Mouse (Mus musculus) cerebellum, adult 18-20 months (tissue): ENCODE measurements at regions not wholly inside any gene's neighbourhood (a gene's known extent, or its start where the extent isn't known, plus 50 kb on each side); places are given as distances from the start of the nearest gene placed in this dataset.

Source experiments
- DNase-seq, 2 experiments: peaks; one replicate each; pipeline ENCODE4 v3.0.0; 2021

DNA sequence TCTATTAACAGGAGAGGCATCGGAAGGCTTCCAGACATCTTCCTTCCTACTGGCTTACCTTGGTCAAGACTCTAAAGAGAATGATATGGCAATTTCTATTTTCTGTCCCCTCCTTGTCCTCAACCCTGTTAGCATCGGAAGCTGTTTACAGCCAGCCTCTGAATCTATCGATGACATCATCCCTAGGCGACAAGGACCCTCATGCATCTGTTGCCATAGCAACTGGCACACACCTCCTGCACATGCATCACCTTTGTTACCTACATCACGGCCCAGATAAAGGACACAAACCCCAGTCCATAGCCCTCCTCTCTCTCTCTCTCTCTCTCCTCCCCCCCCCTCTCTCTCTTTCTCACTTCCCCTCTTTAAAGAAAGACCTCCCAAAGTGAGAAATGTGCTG lies 123.1 kb upstream of the Cdkn3 start:
- DNase-seq, result no peak

DNA sequence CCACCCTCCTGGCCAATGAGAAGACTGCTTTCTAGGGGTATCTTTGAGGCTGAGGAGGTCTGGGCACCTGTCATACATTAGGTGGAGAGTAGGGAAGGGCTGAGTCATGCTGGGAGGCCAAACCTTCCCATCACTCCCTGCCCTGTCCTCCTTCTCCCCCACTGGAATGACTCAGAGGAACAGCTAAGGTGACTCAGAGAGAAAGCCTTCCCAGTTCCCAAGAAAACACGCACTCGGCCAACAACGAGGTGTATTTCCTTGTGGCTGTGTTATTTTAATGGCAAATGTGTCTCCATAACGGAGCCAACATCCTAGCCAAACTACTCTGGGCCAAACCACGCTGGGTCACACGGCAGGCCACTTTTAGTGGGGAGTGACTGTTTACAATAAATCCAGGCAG lies 124.0 kb upstream of the Cdkn3 start:
- DNase-seq, result no peak

DNA sequence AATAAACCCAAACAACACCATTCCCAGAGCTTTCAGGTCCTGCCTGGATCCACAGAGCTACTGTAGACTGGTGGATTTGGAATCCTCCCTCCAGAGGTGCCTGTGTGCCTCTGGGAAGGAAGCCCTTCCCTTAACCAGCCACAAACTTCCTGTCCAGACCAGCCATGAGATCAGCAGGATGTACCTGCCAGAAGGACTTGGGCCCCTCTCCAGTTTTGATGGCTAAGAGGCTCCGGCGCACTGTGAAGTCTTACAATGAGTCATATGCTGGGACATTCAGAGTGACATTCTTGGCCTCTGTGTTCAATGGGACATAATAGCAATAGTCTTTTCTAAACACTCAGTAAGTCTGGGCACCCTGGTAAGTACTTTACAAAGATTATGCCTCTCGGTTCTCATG lies 125.0 kb upstream of the Cdkn3 start:
- DNase-seq, result no peak

DNA sequence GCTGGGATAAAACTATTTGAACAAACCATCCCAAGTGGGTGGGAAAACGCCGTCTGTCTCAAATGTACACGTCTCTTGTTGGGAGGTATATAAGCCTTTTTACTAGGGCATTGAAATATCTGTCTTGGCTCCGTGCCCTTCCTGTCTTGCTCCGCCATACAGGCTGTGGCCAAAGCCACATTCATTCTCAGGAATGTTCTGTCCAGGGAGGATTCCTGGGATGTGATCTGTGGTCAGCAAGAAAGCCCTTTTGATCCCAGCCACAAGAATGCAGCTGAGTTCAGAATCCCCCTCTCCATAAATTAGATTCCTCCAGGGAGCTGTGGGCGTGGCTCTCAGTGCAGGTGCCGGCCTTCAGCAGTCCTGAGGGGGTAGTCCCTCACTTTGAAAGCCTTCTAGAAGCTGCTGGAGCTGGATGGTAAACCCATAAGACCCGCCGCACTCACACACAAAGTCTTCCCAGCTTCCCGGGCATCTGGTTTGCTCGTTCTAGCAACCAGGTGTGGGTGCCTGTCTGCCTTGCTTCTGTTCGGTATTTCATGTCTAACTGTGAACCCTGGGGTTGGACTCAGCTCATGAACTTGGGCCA lies 125.6 kb upstream of the Cdkn3 start:
- no peak for DNase-seq

DNA sequence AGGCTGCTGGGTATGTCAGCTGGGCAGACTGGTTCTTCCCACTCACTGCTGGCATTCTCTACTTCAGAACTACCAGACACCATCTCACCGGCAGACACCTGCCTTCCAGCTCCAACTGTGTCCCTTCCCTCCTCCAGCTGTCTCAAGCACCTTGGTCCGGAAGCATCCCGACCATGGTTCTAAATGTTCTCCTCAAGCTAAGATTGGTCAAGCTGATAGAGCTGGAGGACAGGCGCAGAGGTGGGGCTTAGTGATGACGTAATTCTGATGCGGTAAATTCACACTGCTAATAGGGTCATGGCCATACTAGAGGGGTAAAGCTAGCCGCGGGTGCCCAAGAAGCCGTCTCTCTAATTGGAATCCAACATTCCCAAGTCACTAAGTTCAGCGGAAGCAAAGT lies 126.1 kb upstream of the Cdkn3 start:
- no peak for DNase-seq

DNA sequence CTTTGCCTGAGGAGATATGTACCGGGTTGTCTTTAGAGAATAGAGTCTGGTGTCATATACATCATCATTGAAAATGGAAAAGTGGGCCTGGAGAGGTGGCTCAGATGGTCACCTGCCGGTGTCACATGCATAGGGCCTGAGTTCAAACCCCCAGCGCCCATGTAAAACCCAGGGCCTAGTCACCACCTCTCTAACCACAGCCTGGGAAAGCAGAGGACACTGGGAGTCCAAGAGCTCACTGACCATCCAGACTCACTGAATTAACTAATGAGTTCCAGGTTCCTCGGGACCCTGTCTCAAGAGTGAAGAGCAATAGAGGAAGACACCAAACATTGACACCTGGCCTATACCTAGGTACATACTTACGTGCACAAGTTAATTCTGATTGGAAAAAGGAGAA lies 132.7 kb upstream of the Cdkn3 start:
- no peak for DNase-seq

DNA sequence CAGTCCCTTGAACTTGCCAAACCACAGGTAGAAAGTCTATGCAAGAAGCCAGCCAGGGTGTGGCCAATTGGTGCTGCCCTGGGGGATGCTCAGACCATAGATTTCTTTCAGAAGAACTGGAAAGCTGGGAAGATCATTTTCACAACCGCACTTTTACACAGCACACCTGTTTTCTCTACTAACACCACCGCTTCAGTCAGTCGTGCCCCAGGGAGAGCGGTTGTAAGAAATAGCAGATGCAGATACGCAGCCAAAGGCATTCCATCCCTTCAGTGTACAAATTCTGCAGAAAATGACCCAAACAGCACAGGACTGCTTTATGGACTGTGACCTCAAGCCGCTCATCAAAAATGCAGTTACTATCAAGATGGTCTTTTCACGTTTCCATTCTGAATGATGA lies 134.6 kb upstream of the Cdkn3 start:
- no peak for DNase-seq

DNA sequence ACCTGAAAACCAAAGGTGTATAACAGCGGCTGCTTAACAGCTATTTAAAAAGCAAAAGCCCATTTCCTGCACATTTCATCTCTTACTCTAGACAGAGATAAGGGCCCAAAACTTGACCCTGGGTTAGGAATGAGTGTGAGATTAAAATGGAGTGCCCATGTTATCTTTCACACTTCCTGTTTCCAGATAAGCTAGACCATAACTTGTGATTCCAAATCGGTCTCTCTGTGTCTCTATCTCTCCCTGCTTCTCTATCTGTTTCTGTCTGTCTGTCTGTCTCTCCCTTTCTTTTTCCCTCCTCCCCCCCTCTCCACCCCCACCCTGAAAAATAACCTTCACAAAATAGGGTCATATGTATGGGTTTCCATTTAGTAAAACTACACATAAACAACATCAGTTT lies 136.7 kb upstream of the Cdkn3 start:
- no peak for DNase-seq

DNA sequence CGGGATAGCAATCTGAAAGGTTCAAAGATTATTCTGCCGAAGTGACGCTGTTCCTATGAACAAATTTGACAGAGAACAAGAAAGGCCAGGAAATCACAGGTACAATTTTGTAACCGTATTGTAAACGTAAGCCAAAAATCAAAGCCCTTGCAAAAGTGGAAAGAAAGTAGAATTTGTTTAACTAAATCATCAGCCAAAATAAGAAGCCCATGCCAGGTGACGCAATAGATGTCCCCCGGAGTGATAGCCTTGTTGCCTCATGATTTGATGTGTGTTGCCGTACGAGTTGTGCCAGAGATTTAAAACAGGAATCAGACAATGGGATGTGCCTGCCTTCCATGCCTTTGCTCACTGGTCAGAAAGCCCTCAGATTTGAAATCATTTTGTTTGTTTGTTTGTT lies 144.3 kb upstream of the Cdkn3 start:
- no peak for DNase-seq

DNA sequence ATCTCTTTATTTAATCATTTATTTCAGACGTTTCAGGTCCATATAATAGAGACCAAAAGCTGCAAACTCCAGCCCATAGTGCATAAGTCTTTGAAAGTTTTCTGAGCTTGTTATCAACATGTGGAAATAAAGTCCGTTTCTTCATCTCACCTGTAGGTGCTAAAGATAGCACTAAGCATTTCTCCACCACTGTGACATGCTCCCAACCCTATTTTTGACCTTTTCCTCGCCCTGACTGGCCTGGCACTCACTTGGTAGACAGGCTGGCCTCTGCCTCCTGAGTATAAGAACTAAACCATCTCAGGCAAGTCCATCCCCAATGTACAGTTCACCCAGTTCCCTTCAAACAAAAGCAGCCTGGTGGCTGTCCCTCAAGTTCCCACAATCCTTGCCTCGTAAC lies 145.4 kb upstream of the Cdkn3 start:
- no peak for DNase-seq

DNA sequence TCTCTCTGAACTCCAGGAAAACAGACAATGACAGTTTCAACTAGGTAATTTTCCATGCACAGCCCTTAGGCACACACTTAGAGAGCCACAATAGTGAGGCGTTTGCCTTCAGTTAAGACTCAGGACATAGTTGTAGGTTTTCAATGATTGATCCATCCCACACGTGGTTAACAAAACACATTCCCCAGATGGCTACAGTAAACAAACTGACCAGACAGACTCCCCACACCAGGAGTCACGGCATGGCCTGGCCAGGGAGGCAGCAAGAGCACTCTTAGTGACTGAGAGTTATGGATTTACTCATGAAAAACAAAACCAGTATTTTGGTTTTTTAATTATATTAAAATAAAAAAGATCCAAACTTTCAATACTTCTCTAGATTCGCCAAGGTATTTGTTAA lies 146.6 kb upstream of the Cdkn3 start:
- DNase-seq, result no peak

DNA sequence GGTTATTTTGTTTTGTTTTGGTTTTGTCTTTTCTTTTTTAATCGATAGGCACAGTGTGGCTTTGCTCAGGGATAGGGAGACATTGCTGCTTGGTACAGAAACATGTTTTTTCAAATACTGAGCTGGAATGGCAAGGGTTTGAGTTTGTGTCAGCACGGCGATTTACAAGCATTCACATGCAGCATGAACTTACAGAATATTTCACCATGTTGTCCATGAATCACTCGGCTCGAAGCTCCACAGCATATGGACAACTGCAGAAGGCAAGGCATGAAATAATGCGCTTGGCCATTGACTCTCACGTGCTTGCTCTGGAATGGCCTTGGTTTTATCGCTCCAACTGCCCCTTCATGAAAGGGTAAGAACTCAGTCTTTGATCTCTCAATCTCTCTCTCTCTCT lies 147.1 kb upstream of the Cdkn3 start:
- DNase-seq, result no peak

DNA sequence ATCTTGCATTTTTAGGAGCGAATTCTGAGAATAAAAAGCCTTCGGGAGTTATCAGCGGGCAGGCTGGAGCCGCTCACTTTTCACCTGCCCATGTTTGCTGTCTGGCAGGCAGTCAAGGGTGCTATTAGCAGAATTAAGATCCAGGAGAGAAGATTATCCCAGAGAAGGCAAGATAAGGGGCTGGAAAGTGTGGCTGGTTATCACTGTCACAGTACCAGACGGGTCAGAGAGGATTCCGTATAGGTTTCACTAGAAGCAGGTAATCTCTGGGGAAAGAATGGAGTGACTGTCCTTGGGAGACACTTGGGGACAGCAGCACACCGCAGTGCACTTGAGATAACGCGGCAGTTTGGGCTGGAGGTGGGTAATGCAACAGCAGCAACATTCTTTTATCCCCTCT lies 147.8 kb upstream of the Cdkn3 start:
- DNase-seq, result no peak

DNA sequence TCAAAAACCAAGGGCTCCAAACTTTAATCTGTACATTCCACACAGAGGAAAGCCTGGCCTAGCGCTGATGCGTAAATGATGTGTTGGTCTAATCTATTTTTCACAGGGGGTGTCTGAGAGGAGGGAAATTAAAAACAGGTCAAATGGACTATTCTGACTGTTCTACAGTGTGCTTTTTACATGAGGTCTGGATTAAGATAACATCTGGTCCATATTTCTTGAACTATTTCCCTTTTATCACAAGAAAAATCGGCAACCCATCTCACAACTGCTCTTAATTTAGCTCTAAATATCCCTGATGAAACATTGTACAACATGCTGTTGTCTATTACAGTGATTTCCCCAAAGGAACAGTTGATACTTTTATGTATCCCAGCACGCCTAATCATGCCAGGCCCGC lies 149.4 kb upstream of the Cdkn3 start:
- no peak for DNase-seq

DNA sequence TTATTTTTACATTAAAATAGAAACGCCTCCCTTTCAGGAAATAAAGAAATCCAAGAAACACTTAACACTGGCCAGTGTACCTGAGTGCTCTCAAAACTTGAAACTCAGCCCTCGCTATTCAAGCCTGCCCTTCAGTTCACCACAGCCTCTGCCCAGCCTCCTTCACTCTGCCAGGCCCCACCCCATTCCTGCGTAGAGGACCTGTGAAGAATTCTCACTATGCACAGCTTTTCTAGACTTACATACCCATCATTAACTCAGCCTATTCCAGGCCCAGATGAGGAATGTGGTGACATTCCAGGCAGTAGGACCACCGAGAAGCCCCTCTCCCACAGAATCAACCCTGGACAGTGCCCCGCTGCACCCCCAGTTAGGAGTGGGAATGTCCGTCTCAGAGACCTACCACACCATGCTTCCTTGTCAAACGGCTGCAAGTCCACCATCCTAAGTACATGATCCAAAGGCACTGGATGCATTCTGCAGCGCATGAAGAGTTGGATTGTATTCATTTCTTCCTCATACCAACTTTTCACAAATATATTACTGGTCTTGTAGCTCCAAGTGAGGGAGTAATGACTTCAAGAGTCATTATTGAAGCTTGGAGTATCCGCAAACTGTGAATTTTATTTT lies 150.0 kb upstream of the Cdkn3 start:
- no peak for DNase-seq

DNA sequence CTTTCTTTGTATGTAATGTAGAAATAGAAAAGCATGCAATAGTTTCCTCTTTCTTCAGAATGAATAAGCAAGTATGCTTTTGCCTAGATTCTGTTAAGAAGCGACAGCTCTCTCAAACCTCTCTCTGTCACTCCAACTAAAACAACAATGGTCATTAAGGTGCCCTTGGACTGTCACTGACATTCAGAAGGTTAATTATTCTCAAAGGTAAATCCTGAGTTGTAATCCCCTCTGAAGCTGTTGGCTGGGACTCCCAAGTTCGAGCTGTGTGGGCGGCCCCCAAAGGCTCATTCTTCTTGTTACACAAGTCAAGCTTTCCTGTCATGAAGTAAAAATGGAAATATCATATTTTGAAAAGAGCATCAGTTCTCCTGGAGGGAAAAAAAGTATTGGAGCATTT lies 153.6 kb upstream of the Cdkn3 start:
- DNase-seq, result no peak

DNA sequence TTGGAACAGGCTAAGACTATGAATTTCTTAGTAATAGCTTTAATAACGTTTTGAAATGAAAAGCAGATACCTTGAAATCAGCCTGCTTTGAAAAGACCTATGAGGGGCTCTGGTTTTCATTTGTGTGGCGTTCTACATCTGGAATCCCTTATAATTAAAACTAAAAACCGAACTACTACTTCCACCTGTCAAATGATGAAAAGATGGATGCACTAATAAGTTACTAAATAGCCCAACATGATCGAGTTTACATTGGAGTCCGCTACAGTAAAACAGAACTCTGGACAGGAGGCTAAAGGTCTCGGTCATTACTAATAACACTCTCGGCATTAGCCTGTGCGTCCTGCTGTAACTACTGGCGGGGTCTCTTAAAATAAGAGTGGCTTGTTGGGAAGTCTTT lies 154.3 kb upstream of the Cdkn3 start:
- DNase-seq, result no peak

DNA sequence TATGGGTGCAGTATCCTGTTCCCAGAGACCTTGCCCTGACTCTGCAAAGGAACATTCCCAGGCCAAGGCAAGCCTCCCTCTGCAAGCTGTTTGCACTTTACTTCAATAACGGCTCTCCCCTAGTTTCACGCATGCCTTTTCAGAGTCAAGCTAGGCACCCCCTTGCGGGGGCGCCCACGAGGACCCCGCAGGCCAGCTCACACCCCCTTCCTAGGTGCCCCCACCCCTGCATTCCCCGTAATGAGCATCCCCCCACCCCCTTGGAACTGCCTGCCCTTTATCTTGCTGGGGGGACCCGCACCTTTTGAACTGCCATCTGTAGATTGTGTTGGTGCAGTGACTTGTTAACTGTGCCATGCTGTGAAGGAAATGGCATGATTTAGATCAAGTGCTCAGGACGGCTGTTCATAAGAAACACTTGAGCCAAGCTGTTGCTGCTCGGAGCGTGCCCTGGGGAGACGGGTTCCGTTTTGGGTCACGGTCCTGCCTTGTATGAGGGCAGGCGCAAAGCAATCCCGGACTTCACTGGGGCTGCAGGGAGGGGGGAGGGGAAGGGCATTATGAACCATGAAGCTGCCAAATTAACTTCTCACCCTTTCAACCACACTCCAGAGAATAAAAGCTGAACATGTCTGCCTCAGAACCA lies 155.3 kb upstream of the Cdkn3 start:
- peak; percentile 5 to 11 for DNase-seq

DNA sequence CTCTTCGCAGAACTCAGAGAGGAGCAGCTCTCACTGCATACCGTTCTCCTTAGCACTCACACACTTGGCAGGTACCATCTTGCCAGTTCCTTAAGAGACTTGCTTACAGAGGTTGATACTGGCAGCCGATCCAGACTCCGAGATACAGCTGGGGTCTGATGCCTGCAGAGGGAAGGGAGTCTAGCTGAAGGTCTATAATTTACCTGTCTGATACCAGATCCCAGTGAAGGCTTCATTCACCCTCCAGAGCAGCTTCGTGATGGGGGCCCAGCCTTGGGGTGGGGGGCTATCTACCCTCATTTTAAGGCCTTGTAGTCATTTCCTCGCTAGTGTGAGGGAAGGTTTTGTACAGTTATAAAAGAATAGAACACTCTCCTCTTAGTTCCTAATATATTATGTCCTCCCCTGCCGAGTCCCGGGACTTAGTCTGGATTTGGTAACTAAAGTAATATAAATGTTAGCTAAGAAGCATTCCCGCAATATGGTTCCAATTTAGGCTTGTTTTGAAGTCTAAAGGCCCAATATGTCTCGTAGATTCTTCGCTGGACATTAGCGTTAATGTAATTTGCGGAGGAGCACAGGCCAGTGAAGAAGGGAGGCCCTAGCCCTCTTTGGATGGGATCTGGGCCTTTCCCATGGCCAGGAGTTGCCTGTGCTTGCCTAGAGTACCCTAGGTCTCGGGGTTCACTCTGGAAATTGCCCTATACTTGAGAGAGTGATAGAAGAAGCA lies 156.0 kb upstream of the Cdkn3 start:
- DNase-seq, result no peak

DNA sequence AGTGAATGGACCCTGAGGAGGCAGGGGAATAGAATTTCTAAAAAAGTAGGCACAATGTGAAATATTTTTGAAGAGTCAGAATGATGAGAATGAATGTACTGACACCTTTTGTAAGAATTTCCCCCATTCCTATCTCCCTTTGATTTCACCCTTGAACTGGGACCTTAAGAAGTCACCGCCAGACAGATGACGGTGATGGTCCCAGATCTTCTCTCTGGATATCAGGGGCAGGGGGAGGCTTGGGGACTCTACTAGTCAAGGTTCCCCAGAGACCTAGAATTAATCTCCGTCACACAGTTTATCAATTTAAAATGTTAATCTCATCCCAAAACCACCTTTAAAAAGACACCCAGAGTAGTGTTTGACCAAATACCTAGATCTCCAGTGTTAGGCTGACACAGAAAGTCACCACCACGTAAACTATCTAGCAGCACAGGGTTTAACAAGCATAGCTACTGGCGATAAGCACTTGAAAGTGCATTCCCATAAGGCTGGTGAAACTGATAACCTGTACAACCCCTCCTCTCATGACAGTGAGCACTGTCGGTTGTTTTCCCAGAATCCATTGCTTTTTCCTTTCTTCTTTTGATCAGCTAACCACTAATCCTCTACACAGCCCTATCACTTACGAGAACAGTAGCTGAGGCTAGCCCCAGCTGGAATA lies 163.5 kb upstream of the Cdkn3 start:
- DNase-seq, result no peak

DNA sequence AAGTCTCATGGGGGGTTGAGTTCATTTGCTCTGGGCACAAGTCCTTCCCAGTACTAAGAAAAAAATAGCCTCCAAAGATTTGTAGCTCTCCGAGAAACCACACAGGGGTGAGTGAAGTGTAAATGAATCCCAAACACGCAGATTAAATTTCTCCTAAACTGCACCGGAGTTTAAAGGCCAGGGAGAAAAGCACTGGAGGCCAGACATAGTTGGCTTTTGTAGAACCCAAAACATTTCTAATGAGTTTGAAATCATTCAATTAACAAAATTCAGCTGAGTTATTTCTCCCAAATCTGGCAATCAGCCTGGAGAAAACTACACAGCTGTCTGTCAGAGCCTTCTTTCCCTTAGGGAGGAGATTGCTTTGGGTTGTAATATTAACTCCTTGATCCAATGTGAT lies 166.2 kb upstream of the Cdkn3 start:
- no peak for DNase-seq

DNA sequence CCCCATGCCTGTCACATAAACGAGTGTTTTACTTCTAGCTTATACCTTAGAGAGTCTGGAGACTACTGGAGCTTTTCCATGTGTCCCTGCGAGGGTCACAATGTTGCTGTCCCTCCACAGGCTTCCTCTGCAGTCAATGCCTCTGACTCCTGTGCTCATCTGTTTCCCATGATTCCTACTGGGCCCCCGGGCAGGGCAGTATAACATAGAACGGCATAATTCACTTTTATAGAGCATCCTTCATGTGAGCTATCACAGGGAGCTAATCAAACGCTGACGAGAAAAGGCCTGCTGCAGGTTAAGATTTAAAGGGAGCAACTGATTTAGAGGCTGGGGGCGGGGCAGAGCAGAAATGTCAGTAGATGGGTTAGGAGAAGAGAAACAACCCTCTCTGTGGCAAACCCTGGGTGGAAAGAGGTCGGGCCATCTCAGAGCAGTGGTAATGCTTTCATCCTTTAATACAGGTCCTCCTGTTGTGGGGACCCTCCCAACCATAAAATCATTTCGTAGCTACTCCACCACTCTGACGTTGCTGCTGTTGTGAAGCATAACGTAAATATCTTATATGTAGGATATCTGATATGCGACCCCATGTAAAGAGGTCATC lies 168.5 kb upstream of the Cdkn3 start:
- DNase-seq, result no peak

DNA sequence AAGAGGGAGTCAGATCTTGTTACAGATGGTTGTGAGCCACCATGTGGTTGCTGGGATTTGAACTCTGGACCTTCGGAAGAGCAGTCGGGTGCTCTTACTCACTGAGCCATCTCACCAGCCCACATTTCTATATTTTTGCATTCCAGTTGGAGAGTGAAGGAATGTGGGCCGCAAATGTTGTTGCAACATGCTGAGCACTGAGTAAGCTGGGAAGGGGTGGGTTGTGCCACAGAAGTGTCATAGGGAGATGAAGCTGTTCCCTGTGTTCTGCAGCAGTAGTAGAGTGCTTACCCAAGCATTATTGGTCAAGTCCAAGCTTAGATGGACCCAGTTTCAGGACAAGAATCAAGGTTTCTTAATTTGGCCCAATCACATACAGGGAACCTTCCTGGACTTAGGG lies 169.1 kb upstream of the Cdkn3 start:
- no peak for DNase-seq
